Mouse (Mus musculus) ES-E14 (cell line): ENCODE measurements around the gene Wdr54.

Experiments
- CHD2 ChIP-seq: IDR thresholded peaks from 2 replicates; pipeline ENCODE4 v1.6.1; 2014; ENCODE audit warnings: mild to moderate bottlenecking, low read depth, low read length, inconsistent platforms
- HCFC1 ChIP-seq: IDR thresholded peaks from 2 replicates; pipeline ENCODE4 v1.6.1; 2012; ENCODE audit warnings: low read length, inconsistent platforms, borderline replicate concordance; ENCODE audit not compliant: insufficient read depth
- MAFK ChIP-seq: IDR thresholded peaks from 2 replicates; pipeline ENCODE4 v1.6.1; 2014; ENCODE audit warnings: mild to moderate bottlenecking, low read depth, low read length, inconsistent platforms; ENCODE audit not compliant: insufficient read depth
- ZC3H11A ChIP-seq: IDR thresholded peaks from 2 replicates; pipeline ENCODE4 v1.6.1; 2012; ENCODE audit warnings: low read depth, mild to moderate bottlenecking, inconsistent platforms, low read length, borderline replicate concordance
- ZNF384 ChIP-seq: IDR thresholded peaks from 2 replicates; pipeline ENCODE4 v1.6.1; 2012; ENCODE audit warnings: low read depth, low read length, inconsistent platforms

- TF ChIP-seq ZNF384 (no peak), MAFK (no peak), CHD2 (no peak), HCFC1 (no peak), ZC3H11A (no peak)
Observed at GRCm38 (mm10) chr6:83193571-83193970, 37.4 kb upstream of the Wdr54 start.
